14 mouse cellular contexts compared by ENCODE assay signal in the genomic region with DNA sequence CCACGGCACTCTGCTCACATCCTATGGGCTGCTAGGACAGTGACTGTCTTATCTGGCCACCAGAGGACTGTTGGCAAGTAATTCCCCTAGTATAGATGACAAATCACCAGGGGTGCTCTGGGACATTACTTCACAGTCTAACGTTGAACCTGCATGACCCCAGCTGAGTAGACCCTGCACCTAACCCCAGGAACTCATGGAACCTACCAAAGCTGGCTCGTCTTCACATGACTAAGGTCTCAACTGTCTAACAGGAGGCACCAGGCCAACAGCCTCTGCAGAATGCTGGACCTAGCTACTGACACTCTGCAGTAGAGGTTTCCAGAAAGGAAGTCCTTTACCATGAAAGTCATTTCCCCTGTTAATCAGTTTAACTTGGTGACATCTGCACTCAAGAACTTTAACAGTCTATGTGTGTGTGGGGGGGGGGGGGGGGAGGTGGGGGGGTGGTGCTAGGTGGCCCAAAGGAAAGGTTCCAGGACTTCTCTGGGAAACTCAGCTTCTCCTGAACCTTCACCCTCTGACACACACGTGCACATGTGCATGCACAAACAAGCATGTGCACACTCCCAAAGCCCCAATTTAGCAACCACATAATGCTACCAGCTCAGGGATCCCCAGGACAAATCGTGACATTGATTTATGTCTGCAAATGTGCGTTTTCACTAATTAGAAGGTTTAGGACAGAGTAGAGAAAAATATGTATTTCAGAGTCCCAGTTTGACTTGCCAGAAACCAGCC. TPM values are rescaled to one million over a fixed set of nuclear protein-coding genes. Genes with fewer than 3 reads are reported as not detected.
DNase-seq lines count a peak whose midpoint lies in the region; ATAC-seq and TF ChIP-seq lines count a peak whose summit lies in the region.
"Had no signal": no experiment of that assay in that cellular context is flagged by ENCODE, and none has a peak within 500 bp of the region (broad histone marks: within the 10 kb centered on the region; RNA-seq: fewer than 3 reads in every experiment).

No protein-coding gene starts in this region.

- no peak for ATAC-seq in lung, postnatal 0 days
- ATAC-seq: intestine, embryonic 15.5 days had no signal

- no peak overlapping the region for H3K9ac ChIP-seq in lung, postnatal 0 days (replicated peaks; ENCODE audit: low read depth)
- H3K9ac ChIP-seq: intestine, embryonic 15.5 days; limb, embryonic 13.5 days had no signal

- peak; percentile 70 for DNase-seq in gastrocnemius, adult 2 months
- no peak for DNase-seq in gastrocnemius, postnatal 36 days
- no peak for DNase-seq in lung, postnatal 0 days (ENCODE audit: low spot score)
- DNase-seq in lung, postnatal 4 days: no peak
- peak; percentile 46 to 57 for DNase-seq in heart, postnatal 14 days
- DNase-seq in lung, postnatal 36 days: peak; percentile 42
- no peak for DNase-seq in left cerebral cortex, postnatal 36 days (ENCODE audit: low spot score in 2 of 2)
- DNase-seq in thymus, postnatal 0 days (ENCODE audit: low spot score): no peak
- DNase-seq: cerebellum, adult 9-11 months; right cerebral cortex, adult 18-20 months had no signal

- H3K4me2 ChIP-seq in lung, postnatal 0 days (replicated peaks; ENCODE audit: low read depth, low read length): no peak overlapping the region
- H3K4me2 ChIP-seq: intestine, embryonic 15.5 days; limb, embryonic 13.5 days had no signal

- H3K4me1 ChIP-seq in lung, postnatal 0 days (ENCODE audit: insufficient read depth, low read depth, low read length): peaks cover 42% of the 10 kb centered on the region

- H3K36me3 ChIP-seq in lung, postnatal 0 days (ENCODE audit: insufficient read depth, low read length): no peaks in the 10 kb centered on the region
- H3K36me3 ChIP-seq: intestine, embryonic 15.5 days had no signal

- 55% methylated on average over 6 of the region's 6 CpGs for WGBS in lung, postnatal 0 days

- TF ChIP-seq CTCF in gastrocnemius, adult 2 months (IDR thresholded peaks at IDR 0.05): no peak
- no peak for TF ChIP-seq CTCF in lung, postnatal 0 days (IDR thresholded peaks at IDR 0.05)

- intact Hi-C loops in gastrocnemius, adult 2 months (cut with DNase I): no loop called here
- intact Hi-C loops in gastrocnemius, postnatal 36 days (cut with DNase I): no loop called here
- intact Hi-C loops in heart, postnatal 14 days (cut with DNase I): no loop called here
- intact Hi-C loops in left cerebral cortex, postnatal 36 days (cut with DNase I): no loop called here

- peak overlapping the region; percentile 87 for H3K27ac ChIP-seq in gastrocnemius, adult 2 months
- H3K27ac ChIP-seq in lung, postnatal 0 days (ENCODE audit: low read length): peak overlapping the region; percentile 72
- H3K27ac ChIP-seq: limb, embryonic 13.5 days had no signal

- H3K27me3 ChIP-seq in lung, postnatal 0 days (replicated peaks; ENCODE audit: insufficient read depth, low read length): no peaks in the 10 kb centered on the region
- H3K27me3 ChIP-seq: CH12.LX; intestine, embryonic 15.5 days; limb, embryonic 13.5 days had no signal

- peak overlapping the region; percentile 53 for H3K4me3 ChIP-seq in gastrocnemius, adult 2 months
- H3K4me3 ChIP-seq in lung, postnatal 0 days (ENCODE audit: low read depth, low read length): no peak overlapping the region
- H3K4me3 ChIP-seq: intestine, embryonic 15.5 days; limb, embryonic 13.5 days; myocyte had no signal

- 0 out of 2 replicates have a peak, but pooled peaks have one; percentile 21 for TF ChIP-seq EP300 in lung, postnatal 0 days (IDR thresholded peaks at IDR 0.05)

- H3K9me3 ChIP-seq in lung, postnatal 0 days (ENCODE audit: low read length): no peaks in the 10 kb centered on the region
- H3K9me3 ChIP-seq: intestine, embryonic 15.5 days; limb, embryonic 13.5 days had no signal

RNA-seq across cellular contexts. Expression of gene Lrp5, which starts 19.0 kb away (rescaled TPM):
- 10 to 100 TPM; 21.4 to 30.4 TPM for total RNA-seq in gastrocnemius, adult 2 months (2021)
- total RNA-seq in gastrocnemius, postnatal 36 days (2021): 10 to 100 TPM; 21.9 to 22.9 TPM
- polyA plus RNA-seq in lung, postnatal 0 days (2015; fragmentation: Nextera tagmentation; extraction: Ambion mirVana): 4.1 and 5.1 TPM in 2 replicates
- total RNA-seq in heart, postnatal 14 days (2021): 10 to 100 TPM; 47.8 to 52.8 TPM
- total RNA-seq in left cerebral cortex, postnatal 36 days (2021): 1 to 10 TPM; 9.1 to 9.2 TPM
- polyA plus RNA-seq in thymus, postnatal 0 days (2015; fragmentation: Nextera tagmentation; extraction: Ambion mirVana): 1.6 and 2.1 TPM in 2 replicates

RNA-seq across cellular contexts. Expression of gene 1810055G02Rik, which starts 40.8 kb away (rescaled TPM):
- 1 to 10 TPM; 9.6 to 9.8 TPM for total RNA-seq in gastrocnemius, adult 2 months (2021)
- total RNA-seq in gastrocnemius, postnatal 36 days (2021): 10 to 100 TPM; 10.6 to 11.1 TPM
- 11.3 and 12.6 TPM in 2 replicates for polyA plus RNA-seq in lung, postnatal 0 days (2015; fragmentation: Nextera tagmentation; extraction: Ambion mirVana)
- total RNA-seq in heart, postnatal 14 days (2021): 1 to 10 TPM; 8.9 TPM
- 10 to 100 TPM; 32.7 to 33.5 TPM for total RNA-seq in left cerebral cortex, postnatal 36 days (2021)
- polyA plus RNA-seq in thymus, postnatal 0 days (2015; fragmentation: Nextera tagmentation; extraction: Ambion mirVana): 6.8 and 8.6 TPM in 2 replicates

Comparison
In these comparisons a context has a peak if more than half of its experiments do, and no peak if none do; other contexts are left out.
1. DNase-seq: peak in gastrocnemius, adult 2 months (single experiment), heart, postnatal 14 days (2 of 2) and lung, postnatal 36 days (single experiment); none in gastrocnemius, postnatal 36 days (0 of 2), lung, postnatal 0 days (single experiment), lung, postnatal 4 days (0 of 2), left cerebral cortex, postnatal 36 days (0 of 2) and thymus, postnatal 0 days (single experiment).